Mouse (Mus musculus): Measurements from ENCODE around the gene Mettl7a2. TPM values are rescaled to one million over a fixed set of nuclear protein-coding genes. Genes with fewer than 3 reads are reported as not detected.
A peak's percentile ranks its signal among the peaks of the same experiment; 100 is the strongest.

The Mettl7a2 gene
- polyA plus RNA-seq, 2 experiments, result 0.11 TPM; not detected in 1

DNA sequence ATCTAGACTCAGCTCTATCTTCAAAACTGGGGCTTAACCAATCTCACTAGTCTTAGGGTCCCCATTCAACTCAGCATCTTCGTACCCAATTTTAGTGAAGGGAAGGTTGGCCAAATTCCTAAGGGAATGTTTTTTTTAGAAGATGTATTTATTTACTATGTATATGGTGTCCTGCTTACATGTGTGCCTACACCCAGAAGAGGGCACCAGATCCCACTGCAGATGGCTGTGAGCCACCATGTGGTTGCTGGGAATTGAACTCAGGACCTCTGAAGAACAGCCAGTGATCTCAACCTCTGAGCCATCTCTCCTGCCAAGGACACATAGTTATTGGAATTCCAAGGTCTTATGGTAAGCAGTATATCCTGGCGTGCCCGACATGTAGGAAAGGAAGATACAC is 42.6 kb downstream of the Mettl7a2 start:
- Histone ChIP-seq H3K36me3 (replicated peaks; ENCODE audit: control insufficient read depth, insufficient read depth, low read depth) (peaks cover 78% of the 10 kb centered on the region), H3K27ac (no peak overlapping the region), H3K9ac (replicated peaks) (no peak overlapping the region), H3K9me3 (ENCODE audit: control insufficient read depth, low read length) (no peaks in the 10 kb centered on the region), H3K27me3 (ENCODE audit: control insufficient read depth, insufficient read depth, low read length) (no peaks in the 10 kb centered on the region), H3K4me3 (ENCODE audit: insufficient read depth in 1 of 2, low read depth in 2 of 2, low read length in 2 of 2) (no peak overlapping the region), H3K4me2 (ENCODE audit: low read depth) (no peak overlapping the region), H3K4me1 (replicated peaks; ENCODE audit: control insufficient read depth in 2 of 2, insufficient read depth in 2 of 2, low read length in 1 of 2) (peaks cover 20 to 27% of the 10 kb centered on the region in 2 experiments)
- TF ChIP-seq EP300 (IDR thresholded peaks at IDR 0.05; ENCODE audit: low read depth) (no peak), CTCF (IDR thresholded peaks at IDR 0.05; ENCODE audit: low read depth) (peak; percentile 58)
- ATAC-seq (ENCODE audit: insufficient read depth) (no peak), DNase-seq (ENCODE audit: low read depth in 3 of 3, low spot score in 3 of 3) (no peak)
- 91% methylated on average over 3 of the region's 3 CpGs for WGBS (ENCODE audit: insufficient replicate concordance)

DNA sequence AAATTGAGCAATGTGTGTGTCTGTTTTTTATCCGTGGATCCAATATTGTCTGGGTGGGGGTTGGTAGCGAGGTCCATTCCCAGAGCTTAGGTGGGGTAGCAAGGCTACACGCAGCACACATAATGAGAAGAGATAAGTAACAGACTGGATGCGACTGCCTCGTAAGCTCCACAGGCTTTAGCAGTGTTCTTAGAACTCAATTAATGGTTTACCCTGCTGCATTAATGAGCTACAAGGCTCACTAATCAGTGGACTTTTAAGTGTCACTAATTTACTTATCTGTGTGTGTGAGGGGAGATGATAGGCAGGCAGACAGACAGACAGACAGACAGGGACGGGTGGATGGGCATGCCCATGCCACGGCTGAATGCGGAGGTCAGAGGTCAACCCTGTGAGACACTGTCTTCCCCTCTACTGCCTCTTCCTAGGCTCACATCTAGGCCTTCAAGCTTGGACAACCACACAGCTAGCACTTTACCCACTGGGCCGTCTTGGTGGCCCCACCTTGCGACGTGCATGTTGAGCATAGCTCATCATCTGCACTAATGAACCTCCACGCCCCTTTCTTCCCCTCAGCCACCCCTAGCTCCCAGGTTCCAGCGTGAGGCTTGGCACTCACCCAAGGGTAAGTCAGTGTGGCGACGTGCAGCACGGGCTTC is 47.7 kb downstream of the Mettl7a2 start:
- H3K9me3 ChIP-seq (ENCODE audit: control insufficient read depth, low read length), result no peaks in the 10 kb centered on the region
- TF ChIP-seq CTCF (IDR thresholded peaks at IDR 0.05; ENCODE audit: low read depth) (no peak), EP300 (IDR thresholded peaks at IDR 0.05; ENCODE audit: low read depth) (no peak)
- H3K36me3 ChIP-seq (replicated peaks; ENCODE audit: control insufficient read depth, insufficient read depth, low read depth), result peaks cover 99% of the 10 kb centered on the region
- H3K4me3 ChIP-seq (ENCODE audit: insufficient read depth in 1 of 2, low read depth in 2 of 2, low read length in 2 of 2), result no peak overlapping the region
- H3K9ac ChIP-seq (replicated peaks), result no peak overlapping the region
- peaks cover 0 to 4% of the 10 kb centered on the region in 2 experiments; a peak in 2 of 4 replicates for H3K4me1 ChIP-seq (replicated peaks; ENCODE audit: control insufficient read depth in 2 of 2, insufficient read depth in 2 of 2, low read length in 1 of 2)
- ATAC-seq (ENCODE audit: insufficient read depth) (no peak), DNase-seq (ENCODE audit: low read depth in 3 of 3, low spot score in 3 of 3) (no peak)
- no peak overlapping the region for H3K4me2 ChIP-seq (ENCODE audit: low read depth)
- H3K27ac ChIP-seq, result no peak overlapping the region
- H3K27me3 ChIP-seq (ENCODE audit: control insufficient read depth, insufficient read depth, low read length), result no peaks in the 10 kb centered on the region
- 77% methylated on average over 16 of the region's 16 CpGs for WGBS (ENCODE audit: insufficient replicate concordance)

- no peak for TF ChIP-seq EP300 (IDR thresholded peaks at IDR 0.05; ENCODE audit: low read depth)
- TF ChIP-seq CTCF (IDR thresholded peaks at IDR 0.05; ENCODE audit: low read depth), result no peak
- H3K9ac ChIP-seq (replicated peaks), result no peak overlapping the region
- no peak overlapping the region for H3K4me3 ChIP-seq (ENCODE audit: insufficient read depth in 1 of 2, low read depth in 2 of 2, low read length in 2 of 2)
- DNase-seq (ENCODE audit: low read depth in 3 of 3, low spot score in 3 of 3) (no peak), ATAC-seq (ENCODE audit: insufficient read depth) (no peak)
- H3K4me2 ChIP-seq (ENCODE audit: low read depth), result no peak overlapping the region
- peaks cover 0 to 6% of the 10 kb centered on the region in 2 experiments; a peak in 2 of 4 replicates for H3K4me1 ChIP-seq (replicated peaks; ENCODE audit: control insufficient read depth in 2 of 2, insufficient read depth in 2 of 2, low read length in 1 of 2)
- H3K36me3 ChIP-seq (replicated peaks; ENCODE audit: control insufficient read depth, insufficient read depth, low read depth), result peaks cover 99% of the 10 kb centered on the region
- no peaks in the 10 kb centered on the region for H3K9me3 ChIP-seq (ENCODE audit: control insufficient read depth, low read length)
- H3K27me3 ChIP-seq (ENCODE audit: control insufficient read depth, insufficient read depth, low read length), result no peaks in the 10 kb centered on the region
- WGBS (ENCODE audit: insufficient replicate concordance), result 85% methylated on average over 4 of the region's 4 CpGs
- H3K27ac ChIP-seq, result no peak overlapping the region
Observed at GRCm38 (mm10) chr15:100401811-100402210, 48.8 kb downstream of the Mettl7a2 start.

DNA sequence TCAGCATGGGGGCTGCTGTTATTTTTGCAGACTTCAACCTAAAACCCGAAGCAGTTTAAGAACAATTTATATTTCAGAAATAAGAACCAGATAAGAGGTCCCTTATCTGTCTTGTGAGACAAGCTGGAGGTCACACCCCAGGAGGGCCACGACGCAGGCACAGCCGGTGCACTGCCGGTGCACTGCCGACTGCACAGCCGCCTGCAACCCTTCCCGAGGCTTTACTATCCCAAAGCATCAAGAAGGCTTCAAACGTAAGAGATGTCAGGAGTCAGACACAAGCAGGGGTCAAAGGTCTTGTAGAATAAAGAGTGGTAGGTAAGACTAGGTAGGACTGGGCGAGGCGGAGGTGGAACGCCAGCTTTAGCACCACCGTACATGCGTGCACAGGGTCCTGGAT is 49.3 kb downstream of the Mettl7a2 start:
- H3K27ac ChIP-seq, result no peak overlapping the region
- H3K4me2 ChIP-seq (ENCODE audit: low read depth), result peak overlapping the region; percentile 15; the same call in 1 of the 2 replicates
- no peaks in the 10 kb centered on the region for H3K9me3 ChIP-seq (ENCODE audit: control insufficient read depth, low read length)
- ATAC-seq (ENCODE audit: insufficient read depth), result no peak
- H3K36me3 ChIP-seq (replicated peaks; ENCODE audit: control insufficient read depth, insufficient read depth, low read depth), result peaks cover 99% of the 10 kb centered on the region
- H3K9ac ChIP-seq (replicated peaks), result no peak overlapping the region
- DNase-seq (ENCODE audit: low read depth in 3 of 3, low spot score in 3 of 3), result no peak
- H3K4me1 ChIP-seq (replicated peaks; ENCODE audit: control insufficient read depth in 2 of 2, insufficient read depth in 2 of 2, low read length in 1 of 2), result peaks cover 0 to 6% of the 10 kb centered on the region in 2 experiments; a peak in 2 of 4 replicates
- H3K27me3 ChIP-seq (ENCODE audit: control insufficient read depth, insufficient read depth, low read length), result no peaks in the 10 kb centered on the region
- H3K4me3 ChIP-seq (ENCODE audit: insufficient read depth in 1 of 2, low read depth in 2 of 2, low read length in 2 of 2), result no peak overlapping the region
- 69% methylated on average over 14 of the region's 14 CpGs for WGBS (ENCODE audit: insufficient replicate concordance)
- no peak for TF ChIP-seq CTCF (IDR thresholded peaks at IDR 0.05; ENCODE audit: low read depth)
- TF ChIP-seq EP300 (IDR thresholded peaks at IDR 0.05; ENCODE audit: low read depth), result no peak

- DNase-seq (ENCODE audit: low read depth in 3 of 3, low spot score in 3 of 3) (no peak), ATAC-seq (ENCODE audit: insufficient read depth) (no peak)
- no peak for TF ChIP-seq CTCF (IDR thresholded peaks at IDR 0.05; ENCODE audit: low read depth)
- TF ChIP-seq EP300 (IDR thresholded peaks at IDR 0.05; ENCODE audit: low read depth), result no peak
- H3K4me1 ChIP-seq (replicated peaks; ENCODE audit: control insufficient read depth in 2 of 2, insufficient read depth in 2 of 2, low read length in 1 of 2), result peaks cover 0 to 6% of the 10 kb centered on the region in 2 experiments; a peak in 2 of 4 replicates
- no peak overlapping the region for H3K4me3 ChIP-seq (ENCODE audit: insufficient read depth in 1 of 2, low read depth in 2 of 2, low read length in 2 of 2)
- no peak overlapping the region for H3K9ac ChIP-seq (replicated peaks)
- no peak overlapping the region for H3K4me2 ChIP-seq (ENCODE audit: low read depth)
- no peaks in the 10 kb centered on the region for H3K27me3 ChIP-seq (ENCODE audit: control insufficient read depth, insufficient read depth, low read length)
- peaks cover 99% of the 10 kb centered on the region for H3K36me3 ChIP-seq (replicated peaks; ENCODE audit: control insufficient read depth, insufficient read depth, low read depth)
- 75% methylated on average over 4 of the region's 4 CpGs for WGBS (ENCODE audit: insufficient replicate concordance)
- no peak overlapping the region for H3K27ac ChIP-seq
- H3K9me3 ChIP-seq (ENCODE audit: control insufficient read depth, low read length), result no peaks in the 10 kb centered on the region
Observed at GRCm38 (mm10) chr15:100402798-100403197, 49.8 kb downstream of the Mettl7a2 start.

Data from liver, embryonic 14.5 days (tissue).